Mouse (Mus musculus): ENCODE results near the gene Yipf4. TPM values are rescaled to one million over a fixed set of nuclear protein-coding genes. Genes with fewer than 3 reads are reported as not detected.

Gene Yipf4
- polyA plus RNA-seq, 1 experiment: 30.4 TPM

- H3K27me3 ChIP-seq (replicated peaks; ENCODE audit: control insufficient read depth, insufficient read depth, low read length): no peaks in the 10 kb centered on the region
- WGBS: 93% methylated on average over 3 of the region's 3 CpGs
- TF ChIP-seq POLR2A (IDR thresholded peaks at IDR 0.05; ENCODE audit: low read depth, low read length) (no peak), CTCF (conservative IDR thresholded peaks at IDR 0.05; ENCODE audit: insufficient read depth, insufficient read length, low read depth, low read length) (no peak)
- no peak for DNase-seq
- H3K27ac ChIP-seq (ENCODE audit: insufficient read depth, low read depth, low read length): no peak overlapping the region
- peaks cover 4% of the 10 kb centered on the region; the same call in 1 of the 2 replicates for H3K4me1 ChIP-seq (ENCODE audit: control insufficient read depth, insufficient read depth, low read length)
- peaks cover 5% of the 10 kb centered on the region for H3K36me3 ChIP-seq (ENCODE audit: control insufficient read depth, insufficient read depth, low read length)
- H3K4me3 ChIP-seq (ENCODE audit: insufficient read depth, low read depth, low read length): no peak overlapping the region
These were observed 2.3 kb downstream of the Yipf4 start for GRCm38 (mm10) chr17:74491565-74491964.

GRCm38 (mm10) chr17:74500204-74500603, 10.9 kb downstream of the Yipf4 start:
- no peak overlapping the region for H3K4me3 ChIP-seq (ENCODE audit: insufficient read depth, low read depth, low read length)
- 85% methylated on average over 4 of the region's 4 CpGs for WGBS
- DNase-seq: no peak
- TF ChIP-seq POLR2A (IDR thresholded peaks at IDR 0.05; ENCODE audit: low read depth, low read length) (no peak), CTCF (conservative IDR thresholded peaks at IDR 0.05; ENCODE audit: insufficient read depth, insufficient read length, low read depth, low read length) (no peak)
- H3K27me3 ChIP-seq (replicated peaks; ENCODE audit: control insufficient read depth, insufficient read depth, low read length): no peaks in the 10 kb centered on the region
- no peaks in the 10 kb centered on the region for H3K4me1 ChIP-seq (ENCODE audit: control insufficient read depth, insufficient read depth, low read length)
- H3K36me3 ChIP-seq (ENCODE audit: control insufficient read depth, insufficient read depth, low read length): peaks cover 10% of the 10 kb centered on the region
- no peak overlapping the region for H3K27ac ChIP-seq (ENCODE audit: insufficient read depth, low read depth, low read length)

GRCm38 (mm10) chr17:74501085-74501484, 11.8 kb downstream of the Yipf4 start:
- peaks cover 9% of the 10 kb centered on the region for H3K36me3 ChIP-seq (ENCODE audit: control insufficient read depth, insufficient read depth, low read length)
- no peak for TF ChIP-seq CTCF (conservative IDR thresholded peaks at IDR 0.05; ENCODE audit: insufficient read depth, insufficient read length, low read depth, low read length)
- no peak for TF ChIP-seq POLR2A (IDR thresholded peaks at IDR 0.05; ENCODE audit: low read depth, low read length)
- no peak overlapping the region for H3K27ac ChIP-seq (ENCODE audit: insufficient read depth, low read depth, low read length)
- H3K4me1 ChIP-seq (ENCODE audit: control insufficient read depth, insufficient read depth, low read length): no peaks in the 10 kb centered on the region
- H3K4me3 ChIP-seq (ENCODE audit: insufficient read depth, low read depth, low read length): no peak overlapping the region
- no peak for DNase-seq
- no peaks in the 10 kb centered on the region for H3K27me3 ChIP-seq (replicated peaks; ENCODE audit: control insufficient read depth, insufficient read depth, low read length)

- Histone ChIP-seq H3K27me3 (replicated peaks; ENCODE audit: control insufficient read depth, insufficient read depth, low read length) (no peaks in the 10 kb centered on the region), H3K4me3 (ENCODE audit: insufficient read depth, low read depth, low read length) (no peak overlapping the region), H3K27ac (ENCODE audit: insufficient read depth, low read depth, low read length) (no peak overlapping the region), H3K4me1 (ENCODE audit: control insufficient read depth, insufficient read depth, low read length) (no peaks in the 10 kb centered on the region), H3K36me3 (ENCODE audit: control insufficient read depth, insufficient read depth, low read length) (no peaks in the 10 kb centered on the region)
- 84% methylated on average over 2 of the region's 2 CpGs for WGBS
- TF ChIP-seq POLR2A (IDR thresholded peaks at IDR 0.05; ENCODE audit: low read depth, low read length): no peak
- TF ChIP-seq CTCF (conservative IDR thresholded peaks at IDR 0.05; ENCODE audit: insufficient read depth, insufficient read length, low read depth, low read length): no peak
- DNase-seq: no peak
These were observed 18.6 kb downstream of the Yipf4 start for GRCm38 (mm10) chr17:74507934-74508333.

GRCm38 (mm10) chr17:74508600-74508999, 19.3 kb downstream of the Yipf4 start:
- no peak for TF ChIP-seq POLR2A (IDR thresholded peaks at IDR 0.05; ENCODE audit: low read depth, low read length)
- TF ChIP-seq CTCF (conservative IDR thresholded peaks at IDR 0.05; ENCODE audit: insufficient read depth, insufficient read length, low read depth, low read length): no peak
- DNase-seq: no peak
- 79% methylated on average over 3 of the region's 3 CpGs for WGBS
- H3K36me3 ChIP-seq (ENCODE audit: control insufficient read depth, insufficient read depth, low read length): no peaks in the 10 kb centered on the region
- H3K27me3 ChIP-seq (replicated peaks; ENCODE audit: control insufficient read depth, insufficient read depth, low read length): no peaks in the 10 kb centered on the region
- no peak overlapping the region for H3K27ac ChIP-seq (ENCODE audit: insufficient read depth, low read depth, low read length)
- no peaks in the 10 kb centered on the region for H3K4me1 ChIP-seq (ENCODE audit: control insufficient read depth, insufficient read depth, low read length)
- H3K4me3 ChIP-seq (ENCODE audit: insufficient read depth, low read depth, low read length): no peak overlapping the region

GRCm38 (mm10) chr17:74512308-74512707, 23.0 kb downstream of the Yipf4 start:
- Histone ChIP-seq H3K36me3 (ENCODE audit: control insufficient read depth, insufficient read depth, low read length) (no peaks in the 10 kb centered on the region), H3K27me3 (replicated peaks; ENCODE audit: control insufficient read depth, insufficient read depth, low read length) (no peaks in the 10 kb centered on the region), H3K4me1 (ENCODE audit: control insufficient read depth, insufficient read depth, low read length) (no peaks in the 10 kb centered on the region), H3K4me3 (ENCODE audit: insufficient read depth, low read depth, low read length) (no peak overlapping the region), H3K27ac (ENCODE audit: insufficient read depth, low read depth, low read length) (no peak overlapping the region)
- TF ChIP-seq CTCF (conservative IDR thresholded peaks at IDR 0.05; ENCODE audit: insufficient read depth, insufficient read length, low read depth, low read length) (no peak), POLR2A (IDR thresholded peaks at IDR 0.05; ENCODE audit: low read depth, low read length) (no peak)
- 78% methylated on average over 2 of the region's 2 CpGs for WGBS
- DNase-seq: no peak

GRCm38 (mm10) chr17:74522797-74523723, 33.8 kb downstream of the Yipf4 start:
- 86% methylated on average over 8 of the region's 8 CpGs for WGBS
- TF ChIP-seq POLR2A (IDR thresholded peaks at IDR 0.05; ENCODE audit: low read depth, low read length): no peak
- TF ChIP-seq CTCF (conservative IDR thresholded peaks at IDR 0.05; ENCODE audit: insufficient read depth, insufficient read length, low read depth, low read length): no peak
- no peak for DNase-seq
- Histone ChIP-seq H3K27ac (ENCODE audit: insufficient read depth, low read depth, low read length) (no peak overlapping the region), H3K4me3 (ENCODE audit: insufficient read depth, low read depth, low read length) (no peak overlapping the region), H3K27me3 (replicated peaks; ENCODE audit: control insufficient read depth, insufficient read depth, low read length) (no peaks in the 10 kb centered on the region), H3K36me3 (ENCODE audit: control insufficient read depth, insufficient read depth, low read length) (no peaks in the 10 kb centered on the region), H3K4me1 (ENCODE audit: control insufficient read depth, insufficient read depth, low read length) (peaks cover 3% of the 10 kb centered on the region; the same call in 1 of the 2 replicates)

All from kidney, adult 2 months (tissue).